Mouse (Mus musculus) lung, adult 2 months (tissue): Measurements from ENCODE around the gene Tspo2.

ENCODE experiments used
- CTCF ChIP-seq: fragments of 200-500 bp; IDR thresholded peaks from 2 replicates; pipeline ENCODE4 v1.5.1; 2011; ENCODE audit warnings: mild to moderate bottlenecking, low read length, control low read depth; ENCODE audit not compliant: insufficient read depth
- POLR2A ChIP-seq: fragments of 200-500 bp; IDR thresholded peaks from 2 replicates; pipeline ENCODE4 v1.6.1; 2011; ENCODE audit warnings: low read depth, mild to moderate bottlenecking, control low read depth, low read length, borderline replicate concordance; ENCODE audit errors: extremely low read depth

GRCm38 (mm10) chr17:48426991-48427750, 24.2 kb downstream of the Tspo2 start:
- TF ChIP-seq CTCF (no peak), POLR2A (no peak)
